Mouse (Mus musculus): ENCODE measurements around the gene Klf8. TPM values are rescaled to one million over a fixed set of nuclear protein-coding genes. Genes with fewer than 3 reads are reported as not detected.
"Not testable (repeated sequence)": the region's sequence is repeated elsewhere in the genome, so short reads cannot be mapped to it uniquely, and the experiment has no call there.

Klf8 gene
- 4.5 and 5.3 TPM in 2 replicates for polyA plus RNA-seq (2016; fragmentation: Nextera tagmentation; extraction: Ambion mirVana)

- no peaks in the 10 kb centered on the region for H3K4me1 ChIP-seq
- peak within 1 kb of the TSS; percentile 52 for H3K4me2 ChIP-seq (replicated peaks)
- H3K27ac ChIP-seq, result peak within 1 kb of the TSS; percentile 17
- H3K9ac ChIP-seq, result peak within 1 kb of the TSS; percentile 65
- 21% methylated on average over 15 of the region's 17 CpGs for WGBS
- peak; percentile 78 for ATAC-seq (ENCODE audit: low FRiP score)
- H3K9me3 ChIP-seq (replicated peaks), result no peaks in the 10 kb centered on the region
- H3K36me3 ChIP-seq, result no peaks in the 10 kb centered on the region
- H3K27me3 ChIP-seq, result 0 out of 2 replicates have a peak, but pooled peaks cover 3% of the 10 kb centered on the region
- H3K4me3 ChIP-seq, result peak within 1 kb of the TSS; percentile 53
These were observed at the start of gene Klf8 for GRCm38 (mm10) chrX:153237304-153237919. Gene Klf8 (plus strand): TSS chrX:153237466.

GRCm38 (mm10) chrX:153199185-153199584 lies 38.1 kb upstream of the Klf8 start:
- H3K27ac ChIP-seq; H3K4me3 ChIP-seq; H3K4me2 ChIP-seq (replicated peaks); H3K9me3 ChIP-seq (replicated peaks); H3K27me3 ChIP-seq; H3K4me1 ChIP-seq; H3K9ac ChIP-seq; H3K36me3 ChIP-seq; ATAC-seq (ENCODE audit: low FRiP score): not testable (repeated sequence)
- WGBS, result 71% methylated on average over 2 of the region's 2 CpGs

DNA sequence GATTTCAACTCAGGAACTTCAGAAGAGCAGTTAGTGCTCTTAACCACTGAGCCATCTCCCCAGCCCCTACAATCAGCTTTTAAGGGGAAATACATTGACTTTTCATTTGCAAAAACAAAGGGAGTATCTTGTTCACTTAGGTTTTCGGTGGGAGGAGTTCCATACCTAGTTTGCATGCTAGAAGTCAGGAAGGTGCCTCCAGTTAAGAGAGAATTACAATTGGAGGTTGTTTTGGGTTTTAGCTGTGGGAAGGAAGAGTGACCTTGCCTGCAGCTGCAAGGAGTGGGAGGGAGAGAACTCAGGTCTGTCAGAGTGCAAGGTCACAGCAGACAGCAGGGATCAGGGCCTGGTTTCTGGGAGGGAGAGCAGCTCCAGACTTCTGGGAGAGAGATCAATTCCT lies 26.2 kb upstream of the Klf8 start:
- H3K27me3 ChIP-seq, result no peaks in the 10 kb centered on the region
- no peaks in the 10 kb centered on the region for H3K36me3 ChIP-seq
- no peaks in the 10 kb centered on the region for H3K9me3 ChIP-seq (replicated peaks)
- no peak overlapping the region for H3K27ac ChIP-seq
- no peak for ATAC-seq (ENCODE audit: low FRiP score)
- 71% methylated on average over 1 of the region's 1 CpGs for WGBS
- H3K4me2 ChIP-seq (replicated peaks), result no peak overlapping the region
- no peak overlapping the region for H3K4me3 ChIP-seq
- H3K9ac ChIP-seq, result no peak overlapping the region
- H3K4me1 ChIP-seq, result no peaks in the 10 kb centered on the region

DNA sequence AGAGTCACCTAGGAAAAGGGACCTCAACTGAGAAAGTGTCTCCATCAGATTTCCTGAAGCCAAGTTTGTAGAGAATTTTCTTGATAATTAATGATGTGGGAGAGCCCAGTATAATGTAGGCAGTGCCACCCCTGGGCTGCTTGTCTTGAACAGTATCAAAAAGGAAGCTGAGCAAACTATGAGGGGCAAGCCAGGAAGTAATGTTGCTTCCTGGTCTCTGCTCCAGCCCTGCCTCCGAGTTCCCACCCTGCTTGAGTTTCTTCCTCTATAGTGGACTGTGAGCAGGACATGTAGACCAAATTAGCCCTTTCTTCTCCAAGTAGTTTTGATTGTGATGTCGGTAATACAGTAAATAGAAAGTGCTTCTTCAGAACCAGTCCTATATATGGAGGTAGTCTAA lies 6.0 kb upstream of the Klf8 start:
- H3K4me3 ChIP-seq, result no peak overlapping the region
- H3K9me3 ChIP-seq (replicated peaks), result no peaks in the 10 kb centered on the region
- H3K27ac ChIP-seq, result no peak overlapping the region
- no peaks in the 10 kb centered on the region for H3K36me3 ChIP-seq
- no peak overlapping the region for H3K9ac ChIP-seq
- H3K27me3 ChIP-seq, result 0 out of 2 replicates have a peak, but pooled peaks cover 6% of the 10 kb centered on the region
- H3K4me2 ChIP-seq (replicated peaks), result no peak overlapping the region
- WGBS, result 58% methylated on average over 2 of the region's 2 CpGs
- no peaks in the 10 kb centered on the region for H3K4me1 ChIP-seq
- ATAC-seq (ENCODE audit: low FRiP score), result no peak

GRCm38 (mm10) chrX:153233255-153233654 lies 4.0 kb upstream of the Klf8 start:
- no peak overlapping the region; the same call in 1 of the 2 replicates for H3K4me2 ChIP-seq (replicated peaks)
- no peak for ATAC-seq (ENCODE audit: low FRiP score)
- 25% methylated on average over 10 of the region's 10 CpGs for WGBS

GRCm38 (mm10) chrX:153237920-153238504 lies 746 bp downstream of the Klf8 start:
- 17% methylated on average over 23 of the region's 23 CpGs for WGBS
- H3K4me2 ChIP-seq (replicated peaks), result peak overlapping the region; percentile 52
- no peaks in the 10 kb centered on the region for H3K4me1 ChIP-seq
- peak; percentile 97 for ATAC-seq (ENCODE audit: low FRiP score)
- H3K36me3 ChIP-seq, result no peaks in the 10 kb centered on the region
- peak overlapping the region; percentile 65 for H3K9ac ChIP-seq
- peak overlapping the region; percentile 17 for H3K27ac ChIP-seq
- no peaks in the 10 kb centered on the region for H3K9me3 ChIP-seq (replicated peaks)
- H3K4me3 ChIP-seq, result peak overlapping the region; percentile 53
- H3K27me3 ChIP-seq, result 0 out of 2 replicates have a peak, but pooled peaks cover 3% of the 10 kb centered on the region

More at GRCm38 (mm10) chrX:153233255-153233654, 4.0 kb upstream of the Klf8 start:
- Histone ChIP-seq H3K4me3 (no peak overlapping the region), H3K36me3 (no peaks in the 10 kb centered on the region), H3K4me1 (no peaks in the 10 kb centered on the region), H3K9me3 (replicated peaks) (no peaks in the 10 kb centered on the region), H3K27me3 (0 out of 2 replicates have a peak, but pooled peaks cover 4% of the 10 kb centered on the region), H3K27ac (no peak overlapping the region), H3K9ac (no peak overlapping the region)

DNA sequence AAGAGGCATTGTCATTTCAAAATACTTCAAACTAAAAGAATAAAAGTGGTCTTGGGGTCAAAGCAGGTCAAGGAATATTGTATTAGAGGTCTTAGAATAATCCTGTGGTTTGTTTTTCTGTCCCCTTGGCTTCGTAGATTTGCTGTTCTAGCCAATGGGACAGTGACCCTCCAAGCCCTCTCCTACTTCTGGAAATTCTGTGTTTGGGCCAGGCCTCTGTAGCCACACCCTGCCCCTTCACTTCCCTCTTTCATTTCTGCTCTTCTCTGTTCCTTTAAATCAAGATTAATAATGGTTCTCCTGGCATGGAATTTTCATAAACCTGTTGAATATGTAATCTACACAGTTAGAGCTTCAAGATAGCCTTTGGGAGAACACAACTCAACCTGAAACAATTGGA lies 17.0 kb downstream of the Klf8 start:
- H3K27ac ChIP-seq, result no peak overlapping the region
- no peaks in the 10 kb centered on the region for H3K9me3 ChIP-seq (replicated peaks)
- H3K36me3 ChIP-seq, result no peaks in the 10 kb centered on the region
- no peaks in the 10 kb centered on the region for H3K4me1 ChIP-seq
- no peak for ATAC-seq (ENCODE audit: low FRiP score)
- no peak overlapping the region for H3K4me3 ChIP-seq
- H3K9ac ChIP-seq, result no peak overlapping the region
- H3K4me2 ChIP-seq (replicated peaks), result no peak overlapping the region
- 63% methylated on average over 1 of the region's 1 CpGs for WGBS
- H3K27me3 ChIP-seq, result no peaks in the 10 kb centered on the region

GRCm38 (mm10) chrX:153255504-153255903 lies 18.2 kb downstream of the Klf8 start:
- 91% methylated on average over 2 of the region's 2 CpGs for WGBS
- Histone ChIP-seq H3K4me2 (replicated peaks) (no peak overlapping the region), H3K4me3 (no peak overlapping the region), H3K9me3 (replicated peaks) (no peaks in the 10 kb centered on the region), H3K27me3 (0 out of 2 replicates have a peak, but pooled peaks cover 2% of the 10 kb centered on the region), H3K9ac (no peak overlapping the region), H3K27ac (no peak overlapping the region), H3K36me3 (no peaks in the 10 kb centered on the region), H3K4me1 (no peaks in the 10 kb centered on the region)
- no peak for ATAC-seq (ENCODE audit: low FRiP score)

DNA sequence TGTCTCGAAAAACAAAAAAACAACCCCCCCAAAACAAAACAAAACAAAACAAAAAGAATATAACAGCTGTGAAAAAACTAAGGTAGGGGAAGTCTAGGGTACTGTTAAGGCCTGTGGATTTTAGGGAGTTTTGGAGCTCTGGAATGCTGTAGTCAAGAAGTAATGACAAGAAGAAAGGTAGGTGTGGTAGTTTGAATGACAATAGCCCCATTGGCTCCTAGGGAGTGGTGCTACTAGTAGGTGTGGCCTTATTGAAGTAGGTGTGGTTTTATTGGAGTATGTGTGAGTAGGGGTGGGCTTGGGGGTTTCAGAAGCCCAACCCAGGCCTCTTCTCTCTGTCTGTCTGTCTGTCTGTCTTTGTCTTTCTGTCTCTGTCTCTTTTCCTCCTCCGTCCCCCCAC lies 44.9 kb downstream of the Klf8 start:
- 69% methylated on average over 2 of the region's 2 CpGs for WGBS
- ATAC-seq (ENCODE audit: low FRiP score), result no peak
- Histone ChIP-seq H3K27ac (no peak overlapping the region), H3K4me3 (no peak overlapping the region), H3K27me3 (no peaks in the 10 kb centered on the region), H3K36me3 (no peaks in the 10 kb centered on the region), H3K9ac (no peak overlapping the region), H3K4me2 (replicated peaks) (no peak overlapping the region), H3K4me1 (no peaks in the 10 kb centered on the region), H3K9me3 (replicated peaks) (no peaks in the 10 kb centered on the region)

DNA sequence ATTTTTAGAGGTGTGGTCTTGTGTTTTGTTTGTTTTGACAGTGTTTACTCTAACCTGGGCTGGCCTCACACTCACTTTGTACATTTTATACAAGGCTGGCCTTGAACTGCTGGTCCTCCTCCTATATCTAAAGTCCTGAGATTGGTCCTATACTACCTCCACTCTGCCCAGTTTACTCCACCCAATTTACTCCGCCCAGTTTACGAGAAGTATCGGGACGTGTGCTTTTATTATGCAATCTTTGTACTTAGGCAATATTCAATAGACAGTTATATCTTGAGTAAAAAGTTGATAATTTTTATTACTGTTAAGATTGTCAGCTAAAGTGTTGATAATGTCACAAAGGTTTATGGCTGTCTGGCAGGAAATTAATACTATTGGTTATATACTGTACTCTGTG lies 74.1 kb downstream of the Klf8 start:
- Histone ChIP-seq H3K4me1 (no peaks in the 10 kb centered on the region), H3K36me3 (no peaks in the 10 kb centered on the region), H3K4me3 (no peak overlapping the region), H3K27me3 (no peaks in the 10 kb centered on the region), H3K4me2 (replicated peaks) (no peak overlapping the region), H3K9ac (no peak overlapping the region), H3K9me3 (replicated peaks) (no peaks in the 10 kb centered on the region), H3K27ac (no peak overlapping the region)
- no peak for ATAC-seq (ENCODE audit: low FRiP score)
- 92% methylated on average over 4 of the region's 4 CpGs for WGBS

DNA sequence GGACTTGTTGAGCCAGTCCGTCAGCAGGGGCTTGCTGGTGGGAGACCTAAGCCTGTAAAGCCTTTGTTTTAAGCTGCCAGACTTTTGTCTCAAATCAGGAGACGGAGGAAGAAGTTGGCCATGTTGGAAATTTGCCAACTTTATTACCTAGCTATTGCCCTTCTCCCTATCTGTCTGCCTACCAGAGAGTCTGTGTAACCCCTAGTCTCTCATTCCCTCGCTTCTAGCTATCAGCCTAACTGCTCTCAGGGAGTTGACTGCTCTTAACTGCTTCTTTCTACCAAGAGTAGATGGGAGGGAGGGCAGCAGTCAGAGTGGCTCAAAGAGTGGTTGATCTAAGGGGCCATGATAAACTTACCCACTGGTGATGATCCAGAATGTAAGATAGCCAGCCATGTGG lies 85.8 kb downstream of the Klf8 start:
- WGBS, result 57% methylated on average over 3 of the region's 3 CpGs
- H3K36me3 ChIP-seq, result no peaks in the 10 kb centered on the region
- H3K4me2 ChIP-seq (replicated peaks), result no peak overlapping the region
- H3K4me3 ChIP-seq, result no peak overlapping the region
- H3K27ac ChIP-seq, result no peak overlapping the region
- no peak for ATAC-seq (ENCODE audit: low FRiP score)
- no peaks in the 10 kb centered on the region for H3K9me3 ChIP-seq (replicated peaks)
- no peaks in the 10 kb centered on the region for H3K27me3 ChIP-seq
- no peaks in the 10 kb centered on the region for H3K4me1 ChIP-seq
- no peak overlapping the region for H3K9ac ChIP-seq

GRCm38 (mm10) chrX:153334140-153334539 lies 96.9 kb downstream of the Klf8 start:
- ATAC-seq (ENCODE audit: low FRiP score); H3K4me3 ChIP-seq; H3K4me2 ChIP-seq (replicated peaks); H3K27ac ChIP-seq; H3K4me1 ChIP-seq; H3K36me3 ChIP-seq; H3K9me3 ChIP-seq (replicated peaks); H3K9ac ChIP-seq; H3K27me3 ChIP-seq: not testable (repeated sequence)
- 81% methylated on average over 3 of the region's 3 CpGs for WGBS
